Mouse (Mus musculus) kidney, adult 11 months (tissue): Measurements from ENCODE around the gene Gm28048.

Experiments used
- DNase-seq: peaks from one replicate; pipeline ENCODE4 v3.0.0; 2022

Gene Gm28048

DNA sequence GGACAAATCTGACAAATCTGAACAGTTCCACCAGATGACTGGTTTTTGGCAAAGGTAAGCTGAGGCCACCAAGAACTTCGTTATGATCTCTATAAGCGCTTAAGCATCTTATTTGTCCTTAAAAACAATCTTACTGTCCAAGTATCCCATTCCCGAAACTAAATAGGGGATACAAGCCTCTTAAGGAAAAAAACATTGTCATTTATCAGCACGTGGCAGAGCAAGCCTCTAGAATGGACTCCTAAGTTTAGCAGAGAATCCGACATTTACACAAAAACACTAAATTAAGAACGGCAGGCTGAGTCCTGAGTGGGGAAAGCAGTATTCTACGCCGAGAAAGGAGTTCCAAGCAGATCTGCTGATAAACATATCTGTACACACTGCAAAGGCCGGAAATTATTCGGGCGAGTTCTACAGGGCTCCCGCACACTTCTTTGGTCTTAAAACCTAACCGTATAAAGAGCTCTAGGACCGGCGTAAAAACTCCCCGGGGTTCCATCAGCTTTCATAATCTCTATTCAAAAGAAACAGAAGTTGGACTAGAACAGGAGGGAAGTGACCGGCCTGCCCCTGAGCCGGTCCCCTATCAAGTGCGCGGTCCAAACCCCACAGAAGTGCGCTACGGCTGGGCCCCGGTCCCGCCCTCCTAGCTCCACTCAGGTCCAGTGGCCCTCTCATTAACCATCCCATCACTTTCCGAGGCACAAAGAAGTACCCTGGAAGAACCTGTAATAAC is 124.0 kb downstream of the Gm28048 start:
- no peak for DNase-seq

DNA sequence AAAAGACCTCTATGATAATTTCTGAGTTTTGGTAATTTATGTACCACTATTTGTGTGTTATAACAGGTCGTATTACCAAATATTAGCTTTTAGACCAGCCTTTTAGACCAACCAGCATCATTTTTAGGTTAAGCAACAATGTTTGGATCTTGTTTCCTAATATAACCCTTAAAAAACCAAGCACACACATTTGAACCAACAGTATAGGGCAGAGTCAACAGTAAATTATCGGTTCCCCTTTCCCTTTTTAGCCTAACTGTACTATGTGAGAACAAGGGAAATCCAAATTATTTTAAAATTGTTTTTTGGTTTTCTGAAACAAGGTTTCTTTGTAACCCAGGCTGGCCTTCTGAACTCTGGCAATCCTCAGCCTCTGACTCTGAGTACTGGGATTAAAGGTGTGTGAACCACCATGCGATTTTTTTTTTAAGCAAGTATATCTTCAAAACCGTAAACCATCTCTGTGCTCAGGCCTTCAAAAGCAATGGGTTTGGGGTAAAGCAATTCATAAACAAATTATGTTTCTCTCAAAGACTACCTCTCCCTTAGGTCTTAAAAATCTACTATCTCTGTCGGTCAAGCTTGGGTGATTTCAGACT is 124.7 kb downstream of the Gm28048 start:
- no peak for DNase-seq

DNA sequence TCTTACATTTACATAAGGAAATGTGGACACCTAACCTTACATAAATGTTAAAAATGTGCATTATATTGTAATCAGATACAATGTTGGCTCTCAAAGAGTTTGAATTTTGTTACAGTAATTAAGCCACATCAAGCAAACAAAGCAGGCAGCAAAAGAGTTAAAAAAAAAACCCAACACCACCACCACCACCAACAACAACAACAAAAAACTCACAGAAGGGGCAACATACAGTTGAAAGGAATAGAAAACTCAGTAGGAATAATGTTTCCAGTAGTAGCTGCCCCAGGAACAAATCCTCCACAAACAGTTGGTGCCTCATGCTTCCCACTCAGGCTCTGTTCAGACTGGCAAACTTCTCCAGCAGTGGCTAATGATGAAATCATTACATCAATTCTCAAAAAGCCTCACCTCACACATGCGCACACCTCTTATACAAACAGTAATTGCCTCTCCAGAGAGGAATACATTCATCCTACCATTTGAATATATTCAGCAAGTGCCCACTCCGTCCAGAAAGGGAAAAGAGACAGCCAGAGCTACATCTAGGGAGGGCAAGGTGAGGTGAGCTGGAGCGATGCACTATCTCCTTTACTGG is 125.4 kb downstream of the Gm28048 start:
- DNase-seq = no peak

DNA sequence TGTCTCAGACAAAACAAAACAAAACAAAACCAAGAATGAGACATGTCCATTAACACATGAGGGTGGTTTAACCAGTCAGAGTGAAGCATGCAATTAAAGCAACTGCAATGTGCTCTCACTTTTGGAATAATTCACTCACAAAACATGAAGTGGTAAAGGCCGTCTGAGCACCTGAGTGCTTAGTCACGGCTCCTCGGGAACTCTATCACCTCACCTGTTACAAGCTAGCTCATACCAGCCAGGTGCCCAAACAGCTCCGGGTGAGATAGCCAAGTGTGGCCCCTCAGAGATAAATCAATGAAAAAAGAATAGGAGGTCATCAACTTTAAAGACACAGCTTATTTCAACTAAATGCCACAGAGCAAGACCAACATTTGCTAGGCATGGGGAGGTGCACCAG is 127.3 kb downstream of the Gm28048 start:
- DNase-seq = no peak

DNA sequence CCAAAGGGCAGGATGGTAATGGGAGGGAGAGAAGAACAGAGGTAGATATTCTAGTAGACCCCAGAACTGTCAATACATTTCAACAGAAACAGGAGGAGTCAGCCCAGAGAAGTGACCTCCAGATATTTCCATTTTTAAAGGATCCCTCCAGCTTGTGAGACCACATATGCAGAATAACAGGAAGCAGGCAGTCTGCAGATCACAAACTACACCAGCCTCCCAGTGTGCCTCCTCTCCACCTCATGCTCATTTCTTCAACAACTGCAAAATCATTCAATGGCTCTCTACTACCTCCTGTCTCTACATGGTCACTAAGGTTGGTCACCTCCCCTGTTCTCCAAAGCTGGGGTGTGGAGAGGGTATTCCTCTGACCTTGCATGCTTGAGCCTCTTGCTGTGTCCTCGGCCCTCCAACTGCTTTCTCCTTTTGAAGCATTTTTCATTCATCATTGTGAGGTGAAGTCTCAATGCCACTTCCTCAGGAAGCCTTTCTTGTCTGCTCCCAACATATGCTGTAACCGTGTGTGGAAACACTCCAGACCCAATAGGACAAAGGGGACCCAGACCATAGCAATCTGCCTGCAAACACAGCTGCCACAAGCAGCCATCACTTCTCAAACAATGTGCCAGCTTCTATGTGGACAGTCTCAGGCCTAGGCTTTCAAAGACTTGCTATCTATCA is 128.3 kb downstream of the Gm28048 start:
- no peak for DNase-seq

DNA sequence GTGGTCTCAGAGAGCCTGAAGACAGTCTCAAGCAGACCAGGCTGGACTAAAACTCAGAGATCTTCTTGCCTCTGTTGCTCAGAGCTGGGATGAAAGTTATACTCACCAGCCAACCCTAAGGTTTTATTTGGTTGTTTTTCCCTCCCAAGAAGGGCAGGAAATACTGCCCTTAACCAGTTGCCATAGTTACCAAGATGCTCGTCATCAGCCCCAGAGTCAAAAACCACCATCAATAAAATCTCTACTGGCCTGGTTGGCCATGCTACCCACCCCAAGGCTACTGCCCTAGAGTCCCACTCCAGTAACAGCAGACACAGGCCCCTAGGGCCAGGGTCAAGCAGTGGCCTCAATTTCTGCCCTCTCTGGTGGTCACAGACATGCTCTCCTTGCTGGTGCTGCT is 129.4 kb downstream of the Gm28048 start:
- no peak for DNase-seq

DNA sequence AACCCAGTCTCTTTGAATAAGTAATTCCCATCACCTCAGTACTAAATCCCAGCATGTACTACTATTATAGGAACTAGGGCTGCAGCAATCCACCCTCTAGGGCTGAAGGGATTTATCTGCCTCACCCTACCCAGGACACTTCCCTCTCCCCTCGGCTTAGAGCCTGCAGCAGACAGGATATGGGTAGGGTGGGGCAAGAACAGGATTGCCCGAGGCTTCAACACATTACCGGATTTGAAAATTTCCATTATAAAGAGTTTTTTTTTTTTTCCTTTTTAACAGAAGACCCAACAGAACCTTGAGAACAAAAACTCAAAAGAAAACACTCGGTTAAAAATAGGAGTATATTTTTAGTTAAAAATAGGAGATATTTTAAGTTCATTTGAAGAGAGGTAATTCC is 130.5 kb downstream of the Gm28048 start:
- no peak for DNase-seq

DNA sequence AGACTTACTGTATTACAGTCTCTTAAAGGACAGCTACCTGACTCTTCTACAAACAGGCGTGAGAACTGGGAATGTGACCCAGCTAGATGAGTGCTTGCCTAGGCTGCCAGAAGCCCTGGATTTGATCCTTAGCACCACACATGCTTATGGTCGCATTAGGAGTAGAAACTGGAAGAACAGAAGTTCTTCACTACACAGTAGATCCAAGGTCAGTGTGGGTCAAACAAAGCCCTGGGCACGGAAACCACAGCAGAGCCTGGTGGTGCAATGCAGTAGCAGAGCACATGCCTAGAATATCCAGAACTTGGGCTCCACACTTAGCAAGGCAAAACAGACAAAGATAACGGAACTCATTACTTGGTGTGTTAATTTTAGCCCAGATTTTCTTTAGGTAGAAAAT is 131.8 kb downstream of the Gm28048 start:
- DNase-seq = peak; percentile 81

DNA sequence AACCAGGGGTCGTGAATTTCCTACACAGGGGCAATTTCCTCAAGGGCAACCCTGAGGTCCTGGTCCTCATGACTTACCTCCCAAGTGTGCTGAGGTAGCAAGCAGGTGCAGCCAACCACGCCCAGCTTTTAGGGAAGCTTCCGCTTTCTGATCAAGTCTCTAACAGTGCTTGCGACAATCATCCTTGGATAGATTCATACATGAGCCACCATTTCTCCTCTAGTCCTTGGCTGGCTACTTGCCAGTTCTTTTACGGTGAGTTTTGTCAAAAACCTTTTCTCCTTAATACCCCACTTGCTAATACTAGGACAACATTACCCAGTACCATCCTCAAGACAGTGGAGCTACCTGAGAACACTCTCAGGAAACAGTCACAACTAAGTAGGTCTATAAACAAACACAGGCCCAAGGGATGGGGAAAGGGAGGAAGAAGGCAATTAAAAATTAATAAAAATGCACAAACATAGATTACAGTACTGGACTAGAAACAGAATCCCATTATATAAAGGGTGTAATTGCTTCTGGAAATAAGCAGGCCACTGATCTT is 133.2 kb downstream of the Gm28048 start:
- DNase-seq = no peak

DNA sequence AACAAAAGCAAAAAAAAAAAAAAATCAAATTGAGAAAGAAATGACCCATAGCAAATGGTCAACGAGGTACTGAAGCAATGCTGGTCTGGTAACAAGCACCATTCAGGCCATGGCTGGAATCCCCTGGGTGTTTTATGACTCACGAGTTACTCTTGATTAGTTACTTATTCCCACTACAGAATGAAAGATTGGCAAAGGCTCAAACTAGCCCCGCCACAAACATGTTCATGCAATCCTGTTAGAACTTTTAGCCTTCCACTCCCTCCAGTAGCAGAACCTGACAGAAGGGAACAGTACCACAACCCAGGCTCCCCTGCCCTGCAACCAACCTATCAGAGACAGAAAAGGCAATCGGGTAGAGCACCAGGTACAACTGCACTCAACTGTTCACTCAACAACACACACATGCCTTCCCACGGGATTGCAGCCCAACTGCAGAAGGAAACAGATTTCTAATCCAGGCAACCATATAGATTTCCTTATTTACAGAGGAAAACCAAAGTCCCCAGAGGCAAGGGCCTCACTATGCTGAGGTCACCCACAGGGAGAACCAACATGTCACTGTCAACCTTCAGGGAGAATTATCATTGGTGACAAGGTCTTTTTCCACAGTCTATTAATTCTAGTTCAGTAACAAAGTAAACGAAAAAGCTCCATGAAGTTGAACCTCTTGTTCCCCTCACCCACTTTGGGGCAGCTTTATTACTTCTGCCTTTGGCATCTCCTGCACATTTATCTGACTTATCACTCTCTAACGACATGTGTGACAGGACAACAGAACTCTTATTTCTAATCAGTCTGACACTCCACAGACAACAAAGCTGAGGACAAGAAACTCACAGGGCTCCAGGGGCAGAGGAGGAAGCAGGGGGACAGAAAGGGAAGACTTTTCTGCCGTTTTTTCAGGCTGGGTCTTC is 133.9 kb downstream of the Gm28048 start:
- peak; percentile 91 for DNase-seq

DNA sequence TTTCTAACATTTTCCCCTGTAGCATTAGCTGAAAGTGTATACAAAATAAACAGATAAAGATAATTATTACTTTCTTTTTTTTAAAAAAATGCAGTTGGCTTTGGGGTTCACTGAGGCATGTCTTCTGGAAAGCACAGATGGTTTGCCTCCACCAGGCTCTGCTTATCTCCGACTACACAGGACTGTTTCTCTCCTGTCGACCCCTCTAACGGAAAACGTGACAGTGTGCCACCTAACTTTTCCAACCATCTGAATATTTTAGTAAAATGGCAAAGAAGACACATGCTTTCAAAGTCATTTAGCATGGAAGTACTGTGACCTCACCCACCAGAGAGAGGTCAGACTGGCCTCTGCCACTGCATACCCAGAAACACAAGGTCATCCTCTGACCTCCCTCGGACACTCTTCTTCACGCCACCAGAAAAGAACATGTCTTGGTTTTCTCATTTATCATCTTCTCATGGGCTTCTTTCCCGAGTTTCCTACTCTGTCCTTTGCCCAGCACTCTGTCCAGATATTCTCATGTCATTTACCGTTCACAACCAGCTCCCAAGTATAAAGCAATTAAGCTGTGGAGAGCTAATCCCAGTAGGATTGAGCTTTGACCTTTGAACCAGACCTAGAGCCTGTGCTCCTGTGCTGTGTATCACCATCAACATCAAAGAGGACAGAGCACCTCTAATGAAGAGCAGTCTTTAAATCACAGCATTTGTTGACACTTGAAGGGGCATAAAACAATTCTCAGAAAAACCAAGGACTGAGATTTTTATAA is 134.7 kb downstream of the Gm28048 start:
- DNase-seq = peak; percentile 73

DNA sequence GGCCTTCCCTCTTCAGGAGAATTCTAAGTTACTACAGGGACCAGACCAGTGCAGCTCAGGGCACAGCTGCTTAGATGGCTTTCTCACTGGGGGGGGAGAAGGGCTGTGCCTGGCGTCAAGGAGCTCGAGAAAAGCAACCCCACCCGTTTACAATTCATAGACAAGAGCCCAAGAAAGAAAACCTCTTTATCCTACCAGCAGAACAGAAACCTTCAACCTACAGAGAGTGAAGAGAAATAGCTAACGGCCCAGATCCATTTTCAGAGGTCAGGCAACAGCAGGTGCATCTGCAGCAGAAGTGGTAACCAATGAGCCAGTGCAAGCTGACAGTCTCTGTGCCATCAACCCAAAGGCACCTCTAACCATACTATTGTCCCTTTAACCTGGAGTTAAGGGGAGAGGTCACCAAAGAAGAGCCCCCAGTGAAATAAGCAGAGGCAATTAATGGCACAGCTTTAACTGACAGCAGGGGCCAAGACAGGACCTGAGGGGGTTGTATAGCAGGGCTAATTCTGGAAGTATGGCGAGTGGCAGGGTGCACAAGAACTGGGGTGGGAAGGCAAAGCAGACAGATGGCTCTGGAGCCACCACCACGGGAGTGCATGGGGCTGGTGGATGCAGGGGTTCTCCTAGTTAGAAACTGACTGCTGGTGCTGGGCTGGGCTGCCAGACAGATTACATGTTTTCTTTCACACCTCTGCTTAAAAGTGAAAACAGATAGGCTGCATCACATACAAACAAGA is 135.6 kb downstream of the Gm28048 start:
- no peak for DNase-seq

DNA sequence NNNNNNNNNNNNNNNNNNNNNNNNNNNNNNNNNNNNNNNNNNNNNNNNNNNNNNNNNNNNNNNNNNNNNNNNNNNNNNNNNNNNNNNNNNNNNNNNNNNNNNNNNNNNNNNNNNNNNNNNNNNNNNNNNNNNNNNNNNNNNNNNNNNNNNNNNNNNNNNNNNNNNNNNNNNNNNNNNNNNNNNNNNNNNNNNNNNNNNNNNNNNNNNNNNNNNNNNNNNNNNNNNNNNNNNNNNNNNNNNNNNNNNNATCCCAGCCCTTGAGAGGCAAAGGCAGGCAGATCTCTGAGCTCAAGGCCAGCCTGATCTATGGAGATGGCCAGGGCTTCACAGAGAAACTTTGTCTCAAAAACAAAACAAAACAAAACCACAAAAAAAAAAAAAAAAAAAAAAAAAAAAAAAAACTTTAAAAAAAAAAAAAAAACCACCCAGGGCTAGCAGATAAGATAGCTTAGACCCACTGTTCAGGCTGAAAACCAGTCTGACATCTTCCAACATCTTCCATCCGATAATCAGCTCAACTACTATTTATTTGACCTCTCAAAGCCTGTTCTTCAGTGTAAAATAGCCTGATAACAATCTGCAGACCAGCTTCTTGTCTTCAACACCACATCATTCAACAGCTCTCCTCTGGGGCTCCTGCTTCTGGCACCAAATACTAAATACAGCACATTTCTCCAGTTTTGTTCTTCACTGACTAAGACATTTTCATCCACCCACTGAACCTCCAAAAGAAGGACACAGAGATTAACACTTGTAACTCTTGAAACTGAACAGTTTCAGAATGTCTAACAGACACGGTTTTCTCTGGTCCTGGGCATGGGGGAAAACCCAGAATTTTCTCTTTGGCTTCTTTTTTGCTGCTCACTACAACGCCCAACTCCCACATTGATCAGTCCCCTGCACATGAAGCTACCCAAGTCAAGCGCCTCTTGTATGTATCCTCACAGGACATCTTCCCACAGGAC is 136.9 kb downstream of the Gm28048 start:
- no peak for DNase-seq

DNA sequence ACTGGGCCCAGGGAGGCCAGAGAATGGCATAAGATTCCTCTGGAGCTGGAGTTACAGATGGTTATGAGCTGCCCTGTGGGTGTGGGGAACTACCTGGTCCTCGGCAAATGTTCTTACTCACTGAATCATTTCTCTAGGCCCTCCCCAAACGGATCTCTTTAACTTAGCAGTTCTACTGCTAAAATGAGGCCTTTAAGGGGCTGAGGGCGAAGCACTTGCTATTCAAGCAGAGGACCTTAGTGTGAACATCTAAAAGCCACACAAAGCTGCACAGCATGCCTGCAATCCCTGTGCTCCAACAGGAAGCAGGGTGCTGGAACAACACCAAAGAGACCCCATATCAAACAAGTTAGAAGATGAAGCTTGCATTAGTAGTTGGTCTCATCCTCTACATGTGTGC is 142.4 kb downstream of the Gm28048 start:
- DNase-seq = no peak

DNA sequence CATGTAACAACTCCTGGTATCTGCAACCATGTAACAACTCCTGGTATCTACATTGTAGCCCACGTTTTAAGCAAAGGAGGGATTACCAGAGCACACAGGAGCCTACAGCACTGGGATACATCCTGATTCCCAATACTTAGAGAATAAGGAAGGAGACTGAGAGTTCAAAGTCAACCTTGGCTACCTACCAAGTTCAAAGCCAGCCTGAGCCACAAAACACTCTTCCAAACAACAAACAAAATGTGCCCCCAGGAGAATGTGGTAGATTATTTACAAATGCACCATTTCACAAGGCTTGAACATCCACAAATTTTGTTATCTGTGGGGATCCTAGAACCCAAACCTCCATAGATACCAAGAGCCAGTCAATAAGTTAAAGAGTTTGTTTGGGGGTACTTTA is 143.5 kb downstream of the Gm28048 start:
- no peak for DNase-seq

DNA sequence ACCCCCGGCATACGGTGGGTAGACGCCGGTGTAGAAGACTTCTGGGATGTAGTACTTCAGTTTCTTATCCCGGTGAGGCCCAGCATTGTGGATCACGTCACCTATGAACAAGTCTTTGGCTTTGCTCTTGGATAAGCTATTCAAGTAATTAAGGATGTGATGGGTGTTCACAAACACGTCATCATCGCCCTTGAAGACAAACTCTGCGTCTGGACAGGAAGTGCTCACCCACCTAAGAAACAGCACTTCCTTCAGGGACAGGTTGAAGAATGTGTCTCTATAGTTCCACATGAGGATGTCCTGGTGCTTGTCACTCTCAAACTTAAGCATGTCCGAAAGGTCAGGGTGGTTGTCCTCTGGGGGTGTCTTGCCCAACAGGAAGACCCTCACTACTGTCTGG is 145.6 kb downstream of the Gm28048 start:
- DNase-seq = no peak

DNA sequence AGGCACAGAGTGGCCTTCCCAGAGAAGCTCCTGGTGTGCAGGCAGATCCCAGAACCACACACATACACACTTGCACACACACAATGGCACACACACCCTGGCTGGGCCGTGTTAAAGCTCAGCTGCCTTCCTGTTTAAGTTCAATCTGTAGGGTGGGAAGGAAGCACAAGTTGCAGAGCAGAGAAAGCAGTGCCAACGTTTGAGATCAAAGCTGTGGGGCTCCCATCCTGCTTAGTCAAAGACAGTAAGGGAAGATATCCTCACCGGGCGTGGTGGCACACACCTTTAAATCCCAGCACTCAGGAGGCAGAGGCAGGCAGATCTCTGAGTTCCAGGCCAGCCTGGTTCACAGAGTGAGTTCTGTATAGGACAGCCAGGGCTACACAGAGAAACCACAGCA is 149.3 kb downstream of the Gm28048 start:
- DNase-seq = no peak

DNA sequence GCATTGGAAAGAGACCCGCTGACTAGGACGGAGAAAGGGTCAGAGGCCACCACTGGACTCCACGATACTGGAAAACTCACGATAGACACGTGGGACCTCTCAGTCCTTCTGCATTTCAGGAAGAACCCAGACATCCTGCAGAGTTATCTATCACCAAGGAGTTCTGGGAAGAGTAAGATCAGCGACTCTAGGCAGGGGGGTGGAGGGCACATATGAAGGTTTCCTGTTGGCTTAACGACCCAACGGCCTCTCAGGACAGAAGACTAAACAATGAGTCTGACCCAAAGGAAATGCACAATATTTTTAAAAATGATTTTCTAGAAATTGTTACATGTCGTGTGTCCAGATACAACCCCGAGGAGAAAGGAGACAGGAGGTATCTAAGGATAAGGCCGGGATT is 150.0 kb downstream of the Gm28048 start:
- no peak for DNase-seq

DNA sequence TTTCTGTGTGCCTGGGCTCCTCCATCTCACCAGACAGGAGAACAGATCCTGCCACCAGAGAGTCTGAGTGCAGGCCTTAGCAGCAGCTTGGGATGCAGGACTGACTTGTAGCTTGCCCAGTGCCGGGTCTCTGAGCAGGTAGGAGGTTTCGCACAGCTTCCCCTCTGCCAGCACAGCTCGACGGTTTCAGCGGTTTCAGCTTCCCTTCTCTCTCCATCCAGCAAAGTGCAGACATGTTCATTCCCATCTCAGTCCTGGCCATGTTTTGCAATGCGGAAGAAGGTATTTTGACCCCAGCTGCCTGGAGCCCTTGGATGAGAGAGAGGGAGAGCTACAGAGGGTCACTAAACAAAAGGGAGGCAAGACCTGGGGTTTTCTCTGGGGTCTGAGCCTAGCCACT is 151.2 kb downstream of the Gm28048 start:
- no peak for DNase-seq

DNA sequence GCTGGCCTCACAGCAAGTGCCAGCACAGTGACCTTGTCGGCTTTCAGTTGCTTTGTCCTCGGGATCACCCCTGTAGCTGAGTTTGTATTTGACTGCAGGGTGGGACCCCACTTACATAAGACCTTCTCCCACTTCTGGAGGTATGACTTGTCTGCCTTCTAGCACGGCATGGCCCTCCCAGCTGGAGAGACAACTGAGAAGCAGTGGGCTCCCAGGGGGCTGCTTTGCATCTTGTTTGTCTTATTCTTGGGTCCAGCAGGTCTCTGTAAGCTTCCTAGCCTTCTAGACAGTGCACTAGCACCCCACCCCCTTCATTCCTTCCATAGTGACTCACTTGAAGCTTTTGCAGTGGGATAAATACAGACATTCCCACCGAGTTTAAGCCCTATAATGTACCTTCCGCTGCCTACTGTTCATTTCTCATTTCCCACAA is 151.7 kb downstream of the Gm28048 start:
- no peak for DNase-seq
